ENCODE assay signal across 27 mouse cellular contexts in genomic region chr6:32697771-32698270, GRCm38 (mm10).
A peak's percentile ranks its signal among the peaks of the same experiment; 100 is the strongest.
DNase-seq lines count a peak whose midpoint lies in the region; TF ChIP-seq lines count a peak whose summit lies in the region.
"Had no signal": no experiment of that assay in that cellular context is flagged by ENCODE, and none has a peak within 500 bp of the region (broad histone marks: within the 10 kb centered on the region; RNA-seq: fewer than 3 reads in every experiment).

No protein-coding gene starts in this region.

- H3K9me3 ChIP-seq in limb, embryonic 10.5 days (replicated peaks): no peaks in the 10 kb centered on the region
- H3K9me3 ChIP-seq: forebrain, embryonic 13.5 days; heart, embryonic 12.5 days; hindbrain, embryonic 15.5 days; liver, embryonic 12.5 days; midbrain, embryonic 13.5 days; neural tube, embryonic 15.5 days had no signal

- no peak for TF ChIP-seq CTCF in C2C12 (IDR thresholded peaks at IDR 0.05; ENCODE audit: control insufficient read depth, insufficient read depth, insufficient read length)

- H3K27me3 ChIP-seq in C2C12 (ENCODE audit: control insufficient read depth, insufficient read depth, insufficient read length): no peaks in the 10 kb centered on the region
- H3K27me3 ChIP-seq in limb, embryonic 10.5 days (ENCODE audit: low read depth, poor library complexity, severe bottlenecking): no peaks in the 10 kb centered on the region
- H3K27me3 ChIP-seq: forebrain, embryonic 13.5 days; heart, embryonic 12.5 days; hindbrain, embryonic 15.5 days; liver, embryonic 12.5 days; midbrain, embryonic 13.5 days; neural tube, embryonic 15.5 days had no signal

- H3K36me3 ChIP-seq in C2C12 (ENCODE audit: control insufficient read depth, insufficient read depth): no peaks in the 10 kb centered on the region
- H3K36me3 ChIP-seq in limb, embryonic 10.5 days: no peaks in the 10 kb centered on the region
- H3K36me3 ChIP-seq: heart, embryonic 12.5 days; hindbrain, embryonic 15.5 days; liver, embryonic 12.5 days; midbrain, embryonic 13.5 days; neural tube, embryonic 15.5 days had no signal

- no peaks in the 10 kb centered on the region for H3K4me1 ChIP-seq in limb, embryonic 10.5 days
- H3K4me1 ChIP-seq: forebrain, embryonic 13.5 days; heart, embryonic 12.5 days; hindbrain, embryonic 15.5 days; liver, embryonic 12.5 days; megakaryocyte, embryonic 14.5 days; midbrain, embryonic 13.5 days; neural tube, embryonic 15.5 days had no signal

- no peak overlapping the region for H3K4me3 ChIP-seq in C2C12 (ENCODE audit: insufficient read depth, poor library complexity, severe bottlenecking)
- no peak overlapping the region for H3K4me3 ChIP-seq in limb, embryonic 10.5 days
- H3K4me3 ChIP-seq: forebrain, embryonic 13.5 days; gastrocnemius, adult 2 months; heart, adult 2 months; heart, embryonic 12.5 days; hindbrain, embryonic 15.5 days; layer of hippocampus, adult 2 months; liver, embryonic 12.5 days; megakaryocyte, embryonic 14.5 days; midbrain, embryonic 13.5 days; neural tube, embryonic 15.5 days had no signal

- H3K27ac ChIP-seq in limb, embryonic 10.5 days: no peak overlapping the region
- H3K27ac ChIP-seq: forebrain, embryonic 13.5 days; gastrocnemius, adult 2 months; heart, adult 2 months; hindbrain, embryonic 15.5 days; layer of hippocampus, adult 2 months; liver, embryonic 12.5 days; midbrain, embryonic 13.5 days; neural tube, embryonic 15.5 days had no signal

- DNase-seq in cerebellum, adult 11-12 months: peak; percentile 20
- DNase-seq in cerebellum, postnatal 4 days (ENCODE audit: low spot score in 2 of 2): no peak
- peak; percentile 44 for DNase-seq in adipocyte (ENCODE audit: low spot score)
- DNase-seq in cerebellum, postnatal 36 days: peak; percentile 11 to 15
- no peak for DNase-seq in frontal cortex, postnatal 10 days (ENCODE audit: low spot score in 2 of 2)
- DNase-seq in lung, postnatal 25 days (ENCODE audit: low spot score): no peak
- DNase-seq in limb, embryonic 10.5 days (ENCODE audit: low spot score): no peak
- DNase-seq: adrenal gland, postnatal 14 days; gastrocnemius, adult 2 months; gastrocnemius, postnatal 36 days; heart, adult 2 months; kidney, adult 2 months; kidney, postnatal 36 days; liver, postnatal 0 days; lung, postnatal 4 days; right cerebral cortex, postnatal 25 days; thymus, adult 2 months; thymus, postnatal 36 days had no signal

- no peak overlapping the region for H3ac ChIP-seq in C2C12 (ENCODE audit: control insufficient read depth, insufficient read length, low read depth)

- 78% methylated on average over 3 of the region's 3 CpGs for WGBS in limb, embryonic 10.5 days

- H3K79me2 ChIP-seq in C2C12 (ENCODE audit: control insufficient read depth, insufficient read depth): no peaks in the 10 kb centered on the region

- H3K79me3 ChIP-seq in C2C12 (ENCODE audit: low read depth): no peaks in the 10 kb centered on the region

TF ChIP-seq in C2C12, 6 proteins besides CTCF, POLR2A, EP300 and RAD21:
- TF ChIP-seq CEBPB (IDR thresholded peaks at IDR 0.05; ENCODE audit: low read depth): peak; percentile 10
- TF ChIP-seq MAX (IDR thresholded peaks at IDR 0.05): peak; percentile 37
- TF ChIP-seq USF1 (IDR thresholded peaks at IDR 0.05; ENCODE audit: low read depth): no peak
TF ChIP-seq in C2C12: peak in this region for 2.

Comparison
In these comparisons a context has a peak if more than half of its experiments do, and no peak if none do; other contexts are left out.
1. DNase-seq: peak in cerebellum, adult 11-12 months (single experiment), adipocyte (single experiment) and cerebellum, postnatal 36 days (2 of 2); none in cerebellum, postnatal 4 days (0 of 2), frontal cortex, postnatal 10 days (0 of 2), lung, postnatal 25 days (single experiment) and limb, embryonic 10.5 days (single experiment).